Mouse (Mus musculus): Measurements from ENCODE around the gene Atp2b1. TPM values are rescaled to one million over a fixed set of nuclear protein-coding genes. Genes with fewer than 3 reads are reported as not detected.

Gene Atp2b1
- polyA plus RNA-seq, 1 experiment from 2014 or later: 171 TPM

DNA sequence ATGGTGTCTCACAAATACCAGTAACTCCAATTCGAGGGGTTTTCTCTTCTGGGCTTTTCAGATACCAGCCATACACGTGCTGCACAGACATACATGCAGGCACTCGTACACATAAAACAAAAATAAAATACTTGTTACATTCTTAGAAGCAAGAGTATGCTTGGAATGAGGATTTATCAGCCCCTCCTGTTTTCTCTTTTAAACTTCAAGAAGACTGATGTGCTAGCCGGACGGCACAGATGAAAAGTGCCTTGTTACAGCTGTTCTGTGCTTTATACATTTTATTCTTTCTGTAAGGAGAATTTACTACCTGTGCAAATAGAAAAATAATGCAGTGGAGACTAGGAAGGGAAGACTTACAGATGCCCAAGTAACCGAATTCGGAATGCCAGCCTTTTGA, 15.2 kb downstream of the Atp2b1 start:
- DNase-seq (ENCODE audit: low spot score) (no peak), ATAC-seq (replicated peaks; ENCODE audit: low FRiP score, low TSS enrichment, low read depth) (no peak)
- H3K4me3 ChIP-seq (ENCODE audit: low read depth, low read length): no peak overlapping the region
- no peak overlapping the region for H3K27ac ChIP-seq (ENCODE audit: low read depth)
- H3K36me3 ChIP-seq (ENCODE audit: control insufficient read depth, insufficient read depth, low read length): peaks cover 3% of the 10 kb centered on the region; the same call in 1 of the 2 replicates
- no peak overlapping the region for H3K9ac ChIP-seq (ENCODE audit: low read length)
- peaks cover 18% of the 10 kb centered on the region for H3K4me1 ChIP-seq (replicated peaks; ENCODE audit: control insufficient read depth, insufficient read depth, low read length)
- no peaks in the 10 kb centered on the region for H3K27me3 ChIP-seq (replicated peaks; ENCODE audit: control insufficient read depth, insufficient read depth, low read length)
- 33% methylated on average over 7 of the region's 7 CpGs for WGBS
- H3K9me3 ChIP-seq (ENCODE audit: control insufficient read depth, low read length): peaks cover 4% of the 10 kb centered on the region; the same call in 1 of the 2 replicates
- no peak overlapping the region for H3K4me2 ChIP-seq (ENCODE audit: low read length)

DNA sequence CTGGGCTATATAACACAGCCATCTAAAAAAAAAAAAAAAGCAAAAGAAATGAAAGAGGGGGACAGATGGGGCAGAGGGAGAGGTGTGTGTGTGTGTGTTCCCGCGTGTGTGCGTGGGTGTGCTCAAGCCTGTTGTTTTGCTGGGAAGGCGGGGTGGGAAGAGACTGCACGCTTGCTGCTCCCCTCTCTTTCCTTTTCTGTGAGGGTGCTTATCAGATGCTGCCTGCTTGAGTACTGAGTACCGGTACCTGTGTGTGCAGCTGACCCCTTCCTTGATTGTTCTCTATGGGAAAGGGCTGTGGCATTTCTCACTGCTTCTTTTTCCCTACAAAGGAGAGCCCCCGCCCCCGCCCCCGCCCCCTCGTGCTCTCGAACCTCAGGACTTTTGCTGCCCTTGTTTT, 15.9 kb downstream of the Atp2b1 start:
- H3K27ac ChIP-seq (ENCODE audit: low read depth): no peak overlapping the region
- peaks cover 4% of the 10 kb centered on the region; the same call in 1 of the 2 replicates for H3K9me3 ChIP-seq (ENCODE audit: control insufficient read depth, low read length)
- no peak for ATAC-seq (replicated peaks; ENCODE audit: low FRiP score, low TSS enrichment, low read depth)
- DNase-seq (ENCODE audit: low spot score): no peak
- no peak overlapping the region for H3K4me2 ChIP-seq (ENCODE audit: low read length)
- H3K36me3 ChIP-seq (ENCODE audit: control insufficient read depth, insufficient read depth, low read length): peaks cover 3% of the 10 kb centered on the region; the same call in 1 of the 2 replicates
- peaks cover 18% of the 10 kb centered on the region for H3K4me1 ChIP-seq (replicated peaks; ENCODE audit: control insufficient read depth, insufficient read depth, low read length)
- WGBS: 39% methylated on average over 11 of the region's 11 CpGs
- no peaks in the 10 kb centered on the region for H3K27me3 ChIP-seq (replicated peaks; ENCODE audit: control insufficient read depth, insufficient read depth, low read length)
- no peak overlapping the region for H3K9ac ChIP-seq (ENCODE audit: low read length)
- H3K4me3 ChIP-seq (ENCODE audit: low read depth, low read length): no peak overlapping the region

DNA sequence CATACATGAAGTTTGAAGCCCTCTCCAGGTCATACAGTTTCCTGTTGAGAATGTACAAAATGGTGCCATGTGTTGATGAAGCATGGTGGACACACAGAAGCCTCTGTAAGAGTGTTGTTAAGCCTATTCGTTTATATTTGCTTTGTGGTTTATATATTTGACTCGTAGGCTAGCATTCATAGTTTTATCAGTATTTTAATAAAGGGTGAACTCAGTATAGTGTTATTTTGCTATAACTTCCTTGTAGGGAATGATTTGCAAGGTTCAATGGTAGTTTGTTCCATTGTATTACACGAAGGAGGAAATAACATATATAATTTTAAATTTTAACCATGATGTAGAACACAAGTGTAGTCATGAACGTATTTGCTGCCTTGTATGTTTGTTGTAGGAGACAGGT, 25.9 kb downstream of the Atp2b1 start:
- no peak for DNase-seq (ENCODE audit: low spot score)
- Histone ChIP-seq H3K4me3 (ENCODE audit: low read depth, low read length) (no peak overlapping the region), H3K9me3 (ENCODE audit: control insufficient read depth, low read length) (no peaks in the 10 kb centered on the region), H3K9ac (ENCODE audit: low read length) (no peak overlapping the region), H3K4me1 (replicated peaks; ENCODE audit: control insufficient read depth, insufficient read depth, low read length) (no peaks in the 10 kb centered on the region), H3K27ac (ENCODE audit: low read depth) (no peak overlapping the region), H3K36me3 (ENCODE audit: control insufficient read depth, insufficient read depth, low read length) (no peaks in the 10 kb centered on the region; the same call in 1 of the 2 replicates), H3K27me3 (replicated peaks; ENCODE audit: control insufficient read depth, insufficient read depth, low read length) (no peaks in the 10 kb centered on the region), H3K4me2 (ENCODE audit: low read length) (no peak overlapping the region)
- ATAC-seq (replicated peaks; ENCODE audit: low FRiP score, low TSS enrichment, low read depth): no peak
- WGBS: 85% methylated on average over 4 of the region's 4 CpGs

DNA sequence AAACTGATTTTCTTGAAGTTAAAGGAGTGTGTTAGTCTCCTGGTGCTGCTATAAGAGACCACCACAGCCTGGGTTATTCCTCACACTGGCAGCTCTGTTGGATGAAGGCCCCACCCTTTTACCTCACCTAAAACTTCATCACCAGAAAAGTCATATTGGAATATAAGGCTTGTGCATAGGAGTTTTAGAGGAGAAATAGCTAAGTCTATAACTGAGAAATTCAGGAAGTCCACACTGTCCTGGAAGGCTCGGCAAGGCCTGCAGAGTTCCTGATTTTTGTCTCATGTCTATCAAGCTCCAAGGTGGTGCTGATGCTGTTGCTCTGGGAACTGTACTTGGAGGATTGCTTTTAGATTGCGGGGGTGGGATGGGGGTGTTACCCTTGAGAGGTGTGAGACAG, 26.6 kb downstream of the Atp2b1 start:
- H3K27me3 ChIP-seq (replicated peaks; ENCODE audit: control insufficient read depth, insufficient read depth, low read length): no peaks in the 10 kb centered on the region
- H3K9me3 ChIP-seq (ENCODE audit: control insufficient read depth, low read length): no peaks in the 10 kb centered on the region
- WGBS: 83% methylated on average over 2 of the region's 2 CpGs
- no peak overlapping the region for H3K4me2 ChIP-seq (ENCODE audit: low read length)
- H3K27ac ChIP-seq (ENCODE audit: low read depth): no peak overlapping the region
- H3K4me1 ChIP-seq (replicated peaks; ENCODE audit: control insufficient read depth, insufficient read depth, low read length): no peaks in the 10 kb centered on the region
- no peak overlapping the region for H3K4me3 ChIP-seq (ENCODE audit: low read depth, low read length)
- H3K36me3 ChIP-seq (ENCODE audit: control insufficient read depth, insufficient read depth, low read length): no peaks in the 10 kb centered on the region; the same call in 1 of the 2 replicates
- ATAC-seq (replicated peaks; ENCODE audit: low FRiP score, low TSS enrichment, low read depth) (no peak), DNase-seq (ENCODE audit: low spot score) (no peak)
- no peak overlapping the region for H3K9ac ChIP-seq (ENCODE audit: low read length)

DNA sequence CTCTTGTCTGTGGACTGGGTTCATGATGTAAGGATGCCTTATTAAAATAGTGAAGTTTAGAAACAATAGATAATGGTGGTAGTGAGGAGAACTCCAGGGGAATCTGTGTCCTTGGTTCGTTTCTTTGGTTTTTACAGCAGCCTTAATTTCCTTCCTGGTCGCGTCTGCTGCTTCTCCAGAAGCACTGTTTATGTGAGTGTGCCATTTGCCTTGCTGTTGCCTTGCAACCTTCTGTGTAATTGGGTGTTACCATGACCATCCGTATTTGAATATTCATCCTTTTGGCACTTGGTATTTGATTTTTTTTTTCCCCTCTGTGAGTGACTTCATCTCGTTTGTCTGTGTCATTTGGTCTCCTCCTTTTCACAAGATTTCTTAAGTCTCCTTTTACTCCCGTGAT, 27.8 kb downstream of the Atp2b1 start:
- Histone ChIP-seq H3K27me3 (replicated peaks; ENCODE audit: control insufficient read depth, insufficient read depth, low read length) (no peaks in the 10 kb centered on the region), H3K4me1 (replicated peaks; ENCODE audit: control insufficient read depth, insufficient read depth, low read length) (no peaks in the 10 kb centered on the region), H3K9me3 (ENCODE audit: control insufficient read depth, low read length) (no peaks in the 10 kb centered on the region), H3K27ac (ENCODE audit: low read depth) (no peak overlapping the region), H3K36me3 (ENCODE audit: control insufficient read depth, insufficient read depth, low read length) (no peaks in the 10 kb centered on the region; the same call in 1 of the 2 replicates), H3K4me2 (ENCODE audit: low read length) (no peak overlapping the region), H3K4me3 (ENCODE audit: low read depth, low read length) (no peak overlapping the region), H3K9ac (ENCODE audit: low read length) (no peak overlapping the region)
- ATAC-seq (replicated peaks; ENCODE audit: low FRiP score, low TSS enrichment, low read depth): no peak
- DNase-seq (ENCODE audit: low spot score): no peak
- 62% methylated on average over 6 of the region's 6 CpGs for WGBS

DNA sequence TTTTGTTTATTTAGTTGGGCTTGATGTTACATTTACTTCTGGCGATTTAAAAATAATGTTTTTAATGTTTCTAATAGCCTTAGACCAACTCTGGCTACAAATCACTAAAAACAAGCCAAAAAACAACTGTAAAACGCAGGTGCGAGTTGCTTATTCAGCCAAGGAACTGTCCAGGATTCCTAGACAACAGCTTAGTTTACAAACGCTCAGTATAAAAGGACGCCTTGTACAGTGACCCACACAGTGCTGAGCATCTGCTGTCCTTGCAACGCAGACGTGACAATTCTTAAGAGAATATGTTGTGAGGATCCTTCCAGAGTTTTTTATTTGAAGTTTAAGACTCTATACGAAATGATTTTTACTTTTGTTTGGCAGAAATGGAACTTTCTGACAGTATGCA, 28.8 kb downstream of the Atp2b1 start:
- ATAC-seq (replicated peaks; ENCODE audit: low FRiP score, low TSS enrichment, low read depth) (no peak), DNase-seq (ENCODE audit: low spot score) (no peak)
- no peak overlapping the region for H3K4me3 ChIP-seq (ENCODE audit: low read depth, low read length)
- H3K4me2 ChIP-seq (ENCODE audit: low read length): no peak overlapping the region
- no peaks in the 10 kb centered on the region for H3K27me3 ChIP-seq (replicated peaks; ENCODE audit: control insufficient read depth, insufficient read depth, low read length)
- H3K9me3 ChIP-seq (ENCODE audit: control insufficient read depth, low read length): no peaks in the 10 kb centered on the region
- no peak overlapping the region for H3K9ac ChIP-seq (ENCODE audit: low read length)
- H3K27ac ChIP-seq (ENCODE audit: low read depth): no peak overlapping the region
- H3K36me3 ChIP-seq (ENCODE audit: control insufficient read depth, insufficient read depth, low read length): no peaks in the 10 kb centered on the region; the same call in 1 of the 2 replicates
- 87% methylated on average over 8 of the region's 8 CpGs for WGBS
- H3K4me1 ChIP-seq (replicated peaks; ENCODE audit: control insufficient read depth, insufficient read depth, low read length): no peaks in the 10 kb centered on the region; the same call in 1 of the 2 replicates

DNA sequence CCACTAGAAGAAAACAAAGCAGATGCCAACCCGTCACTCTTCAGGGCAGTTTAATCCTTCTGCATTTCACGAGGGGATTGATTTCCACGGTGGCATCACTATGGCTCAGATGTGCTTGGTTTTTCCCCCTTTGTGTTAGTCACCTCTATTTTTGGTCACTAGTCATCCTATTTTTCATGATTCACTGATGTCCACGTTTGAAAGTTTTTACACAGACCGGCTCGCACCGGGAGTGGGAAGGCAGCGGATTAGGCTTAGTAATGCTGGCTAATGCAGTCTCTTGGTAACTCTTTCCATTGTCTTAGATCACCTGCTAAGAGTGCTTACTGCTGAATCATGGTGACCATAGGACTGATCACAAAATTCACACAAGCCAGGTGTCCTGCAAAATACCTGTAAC, 29.7 kb downstream of the Atp2b1 start:
- Histone ChIP-seq H3K4me1 (replicated peaks; ENCODE audit: control insufficient read depth, insufficient read depth, low read length) (peaks cover under 1% of the 10 kb centered on the region; the same call in 1 of the 2 replicates), H3K4me2 (ENCODE audit: low read length) (no peak overlapping the region), H3K27me3 (replicated peaks; ENCODE audit: control insufficient read depth, insufficient read depth, low read length) (no peaks in the 10 kb centered on the region), H3K36me3 (ENCODE audit: control insufficient read depth, insufficient read depth, low read length) (no peaks in the 10 kb centered on the region), H3K27ac (ENCODE audit: low read depth) (no peak overlapping the region), H3K9me3 (ENCODE audit: control insufficient read depth, low read length) (no peaks in the 10 kb centered on the region), H3K9ac (ENCODE audit: low read length) (no peak overlapping the region), H3K4me3 (ENCODE audit: low read depth, low read length) (no peak overlapping the region)
- no peak for ATAC-seq (replicated peaks; ENCODE audit: low FRiP score, low TSS enrichment, low read depth)
- DNase-seq (ENCODE audit: low spot score): no peak
- 90% methylated on average over 8 of the region's 8 CpGs for WGBS

DNA sequence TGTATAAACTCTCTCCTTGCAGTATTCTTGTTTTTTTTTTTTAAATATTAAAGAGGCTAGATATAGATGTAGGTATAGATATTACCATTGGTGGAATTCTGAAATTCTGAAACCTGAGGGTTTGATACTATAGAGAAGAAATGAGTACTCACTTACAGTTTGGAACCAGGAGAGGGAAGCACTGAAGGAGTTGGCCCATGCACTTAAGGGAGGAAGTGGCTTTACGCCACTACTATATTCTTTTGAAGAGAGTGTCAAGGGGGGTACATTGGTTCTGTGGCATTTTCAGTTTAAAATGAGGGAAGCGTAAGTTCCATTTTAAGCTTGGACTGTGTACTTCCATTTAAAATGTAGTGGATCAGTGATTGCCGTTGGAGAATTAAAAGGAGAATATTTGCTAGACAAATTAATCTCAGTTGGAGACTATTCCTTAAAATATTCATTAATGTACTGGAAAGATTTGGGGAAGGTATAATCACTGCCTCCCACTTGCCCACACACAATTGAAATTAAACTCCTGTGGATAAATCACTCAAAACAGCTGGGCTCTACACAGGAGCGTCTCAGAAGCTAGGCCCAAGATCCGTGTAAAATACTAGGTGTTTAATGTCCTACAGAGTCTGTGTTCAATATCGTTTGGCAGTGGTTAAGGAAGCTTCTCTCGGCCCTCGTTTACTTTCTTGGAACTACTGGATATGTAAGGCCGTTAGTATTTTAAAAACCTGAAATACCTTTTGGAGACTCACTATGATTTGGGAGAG, 32.0 kb downstream of the Atp2b1 start:
- no peak overlapping the region for H3K27ac ChIP-seq (ENCODE audit: low read depth)
- 64% methylated on average over 9 of the region's 9 CpGs for WGBS
- H3K9me3 ChIP-seq (ENCODE audit: control insufficient read depth, low read length): no peaks in the 10 kb centered on the region
- H3K4me1 ChIP-seq (replicated peaks; ENCODE audit: control insufficient read depth, insufficient read depth, low read length): peaks cover 5% of the 10 kb centered on the region; the same call in 1 of the 2 replicates
- H3K27me3 ChIP-seq (replicated peaks; ENCODE audit: control insufficient read depth, insufficient read depth, low read length): no peaks in the 10 kb centered on the region
- no peak overlapping the region for H3K9ac ChIP-seq (ENCODE audit: low read length)
- no peak overlapping the region for H3K4me2 ChIP-seq (ENCODE audit: low read length)
- H3K36me3 ChIP-seq (ENCODE audit: control insufficient read depth, insufficient read depth, low read length): no peaks in the 10 kb centered on the region
- no peak for ATAC-seq (replicated peaks; ENCODE audit: low FRiP score, low TSS enrichment, low read depth)
- H3K4me3 ChIP-seq (ENCODE audit: low read depth, low read length): no peak overlapping the region
- no peak for DNase-seq (ENCODE audit: low spot score)

DNA sequence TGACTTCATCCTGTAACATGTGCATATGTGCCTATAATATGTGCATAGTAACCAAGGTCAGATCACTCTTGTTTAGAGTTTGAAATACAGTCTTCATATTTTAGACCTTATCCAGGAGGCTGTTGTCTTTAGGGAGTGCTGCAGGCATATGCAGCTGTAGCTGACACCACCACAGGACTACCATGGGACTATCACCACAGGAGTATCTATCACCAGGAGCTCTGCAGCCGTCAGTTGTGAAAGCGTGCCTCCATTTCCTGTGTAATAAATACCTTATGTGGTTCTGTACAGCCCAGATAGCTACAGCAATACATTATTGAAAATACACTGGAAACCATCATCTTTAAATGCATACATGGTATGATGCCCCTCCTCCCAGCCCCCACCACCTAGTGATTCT, 33.0 kb downstream of the Atp2b1 start:
- Histone ChIP-seq H3K9ac (ENCODE audit: low read length) (no peak overlapping the region), H3K36me3 (ENCODE audit: control insufficient read depth, insufficient read depth, low read length) (no peaks in the 10 kb centered on the region), H3K27me3 (replicated peaks; ENCODE audit: control insufficient read depth, insufficient read depth, low read length) (no peaks in the 10 kb centered on the region), H3K4me2 (ENCODE audit: low read length) (no peak overlapping the region), H3K9me3 (ENCODE audit: control insufficient read depth, low read length) (no peaks in the 10 kb centered on the region), H3K4me3 (ENCODE audit: low read depth, low read length) (no peak overlapping the region), H3K4me1 (replicated peaks; ENCODE audit: control insufficient read depth, insufficient read depth, low read length) (peaks cover 5% of the 10 kb centered on the region; the same call in 1 of the 2 replicates), H3K27ac (ENCODE audit: low read depth) (no peak overlapping the region)
- no peak for DNase-seq (ENCODE audit: low spot score)
- WGBS: 31% methylated on average over 2 of the region's 2 CpGs
- ATAC-seq (replicated peaks; ENCODE audit: low FRiP score, low TSS enrichment, low read depth): no peak
